Mouse (Mus musculus): Measurements from ENCODE around the gene Mtmr4. TPM values are rescaled to one million over a fixed set of nuclear protein-coding genes. Genes with fewer than 3 reads are reported as not detected.

The Mtmr4 gene
- polyA plus RNA-seq, 1 experiment from 2014 or later: 54.9 TPM

DNA sequence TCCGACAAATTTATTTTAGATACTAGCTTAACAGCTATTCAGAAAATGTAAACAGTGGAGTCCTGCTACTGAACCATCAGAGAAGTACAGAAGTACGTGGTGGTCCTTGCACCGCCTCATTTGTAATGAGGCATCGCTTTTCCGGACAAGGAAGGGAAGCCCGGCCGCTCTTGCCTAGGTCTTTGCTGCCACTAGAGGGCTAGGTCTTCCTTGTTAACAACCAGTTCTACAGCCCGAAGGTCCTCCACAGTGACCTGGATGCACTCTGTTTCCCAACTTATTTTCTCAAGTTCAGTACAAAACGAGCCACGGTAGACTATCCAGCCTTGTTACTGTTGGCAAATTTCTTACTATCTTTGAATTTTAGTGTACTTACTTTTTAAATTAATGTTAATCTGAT lies 37.9 kb downstream of the Mtmr4 start:
- H3K27ac ChIP-seq: no peak overlapping the region
- no peak overlapping the region for H3K4me2 ChIP-seq (replicated peaks)
- no peaks in the 10 kb centered on the region for H3K9me3 ChIP-seq
- H3K9ac ChIP-seq: no peak overlapping the region
- H3K36me3 ChIP-seq: peaks cover 12% of the 10 kb centered on the region
- ATAC-seq (ENCODE audit: insufficient number of reproducible peaks, insufficient read depth, low FRiP score, low TSS enrichment): no peak
- H3K4me1 ChIP-seq: 0 out of 2 replicates have a peak, but pooled peaks cover 3% of the 10 kb centered on the region
- H3K4me3 ChIP-seq: no peak overlapping the region
- WGBS: 39% methylated on average over 10 of the region's 10 CpGs
- no peaks in the 10 kb centered on the region for H3K27me3 ChIP-seq

DNA sequence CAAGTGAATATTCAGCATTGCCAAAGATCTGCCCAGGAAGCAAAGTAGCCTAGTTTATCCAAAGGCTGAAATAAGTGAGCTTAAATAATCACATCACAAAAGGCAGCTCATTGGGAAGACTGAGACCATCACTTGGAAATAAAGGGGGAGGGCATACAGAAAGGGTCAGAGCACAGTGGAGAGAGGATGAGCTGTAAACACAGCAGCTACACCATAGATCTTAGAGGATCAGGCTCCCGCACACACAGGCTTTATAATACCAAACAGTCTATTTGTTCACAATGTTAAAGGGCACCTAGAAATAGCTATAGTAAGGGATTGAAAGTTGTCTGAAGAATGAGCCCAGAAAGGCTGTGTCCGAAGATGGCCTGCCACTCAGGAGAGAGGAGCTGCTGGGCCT lies 46.8 kb downstream of the Mtmr4 start:
- no peaks in the 10 kb centered on the region for H3K9me3 ChIP-seq
- no peak for ATAC-seq (ENCODE audit: insufficient number of reproducible peaks, insufficient read depth, low FRiP score, low TSS enrichment)
- peak overlapping the region; percentile 80 for H3K4me2 ChIP-seq (replicated peaks)
- 13% methylated on average over 2 of the region's 2 CpGs for WGBS
- H3K9ac ChIP-seq: peak overlapping the region; percentile 72
- no peak overlapping the region for H3K27ac ChIP-seq
- peaks cover 10% of the 10 kb centered on the region; the same call in 1 of the 2 replicates for H3K4me1 ChIP-seq
- no peaks in the 10 kb centered on the region for H3K36me3 ChIP-seq
- no peaks in the 10 kb centered on the region for H3K27me3 ChIP-seq
- peak overlapping the region; percentile 43 for H3K4me3 ChIP-seq

DNA sequence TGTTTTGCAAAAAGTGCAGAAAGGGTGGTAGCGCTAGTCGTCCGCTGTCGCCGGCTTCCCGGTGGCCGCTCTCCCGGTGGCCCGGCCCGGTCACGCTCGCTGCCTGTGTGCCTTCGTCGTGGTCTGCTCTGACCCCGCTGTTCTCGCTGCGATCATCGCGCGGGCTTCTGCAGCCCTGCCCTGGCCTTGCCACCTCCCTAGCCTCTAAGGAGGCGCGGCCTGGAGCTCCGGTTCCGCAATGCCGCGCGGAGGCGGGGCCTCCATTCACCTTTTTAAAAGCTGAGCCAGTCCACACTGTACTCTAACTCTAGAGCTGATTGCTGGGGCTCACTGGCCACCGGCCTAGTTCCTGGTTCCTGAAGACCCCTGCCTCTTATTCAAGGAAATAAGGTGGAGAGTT lies 47.2 kb downstream of the Mtmr4 start:
- WGBS: 2% methylated on average over 29 of the region's 29 CpGs
- Histone ChIP-seq H3K4me2 (replicated peaks) (peak overlapping the region; percentile 80), H3K9ac (peak overlapping the region; percentile 72), H3K4me3 (peak overlapping the region; percentile 43), H3K4me1 (peaks cover 10% of the 10 kb centered on the region; the same call in 1 of the 2 replicates), H3K36me3 (no peaks in the 10 kb centered on the region), H3K27ac (no peak overlapping the region), H3K9me3 (no peaks in the 10 kb centered on the region), H3K27me3 (no peaks in the 10 kb centered on the region)
- ATAC-seq (ENCODE audit: insufficient number of reproducible peaks, insufficient read depth, low FRiP score, low TSS enrichment): 0 out of 2 replicates have a peak, but pooled peaks have one; percentile 56

DNA sequence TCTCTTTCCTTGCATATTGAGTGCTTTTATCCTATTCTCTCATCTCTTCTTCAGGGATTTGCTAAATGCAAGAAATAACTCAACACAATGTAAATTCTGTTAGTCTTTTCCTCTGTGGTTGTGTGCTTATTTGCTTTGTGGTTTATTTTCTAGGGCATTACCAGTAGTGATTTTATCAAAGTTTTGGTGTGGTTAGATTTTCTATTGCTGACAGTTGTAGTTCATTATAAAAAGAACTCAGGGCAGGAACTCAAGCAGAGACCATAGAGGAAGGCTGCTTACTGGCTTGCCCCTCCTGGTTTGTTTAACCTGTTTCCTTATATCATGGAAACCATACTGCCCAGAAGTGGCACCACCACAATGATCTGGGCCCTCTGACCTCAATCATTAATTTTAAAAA lies 50.9 kb downstream of the Mtmr4 start:
- Histone ChIP-seq H3K4me1 (peaks cover 10% of the 10 kb centered on the region; the same call in 1 of the 2 replicates), H3K27ac (no peak overlapping the region), H3K4me3 (no peak overlapping the region), H3K4me2 (replicated peaks) (no peak overlapping the region), H3K9me3 (no peaks in the 10 kb centered on the region), H3K36me3 (no peaks in the 10 kb centered on the region), H3K9ac (no peak overlapping the region), H3K27me3 (no peaks in the 10 kb centered on the region)
- ATAC-seq (ENCODE audit: insufficient number of reproducible peaks, insufficient read depth, low FRiP score, low TSS enrichment): no peak

DNA sequence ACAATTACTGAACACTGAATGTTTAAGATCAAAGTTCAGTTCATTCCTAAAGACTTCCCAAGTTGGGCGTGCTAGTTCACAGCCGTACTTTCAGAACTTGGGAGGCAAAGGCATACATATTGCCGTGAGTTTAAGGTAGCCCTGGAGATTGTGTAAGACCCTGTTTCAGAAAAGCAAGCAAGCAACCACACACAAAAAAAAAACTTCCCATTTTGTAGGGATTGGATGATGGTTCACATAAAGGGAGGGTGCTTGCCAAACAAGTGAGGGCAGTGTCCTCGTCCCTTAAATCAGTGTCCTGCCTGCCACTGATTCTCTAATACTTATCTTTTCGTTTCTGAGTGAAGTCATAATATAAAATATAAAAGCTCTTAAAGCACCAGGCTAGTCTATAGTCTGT lies 62.7 kb downstream of the Mtmr4 start:
- ATAC-seq (ENCODE audit: insufficient number of reproducible peaks, insufficient read depth, low FRiP score, low TSS enrichment): no peak
- Histone ChIP-seq H3K4me3 (no peak overlapping the region), H3K27ac (no peak overlapping the region), H3K9ac (no peak overlapping the region), H3K9me3 (no peaks in the 10 kb centered on the region), H3K4me1 (no peaks in the 10 kb centered on the region), H3K4me2 (replicated peaks) (no peak overlapping the region), H3K27me3 (no peaks in the 10 kb centered on the region), H3K36me3 (no peaks in the 10 kb centered on the region)
- WGBS: 78% methylated on average over 5 of the region's 5 CpGs

DNA sequence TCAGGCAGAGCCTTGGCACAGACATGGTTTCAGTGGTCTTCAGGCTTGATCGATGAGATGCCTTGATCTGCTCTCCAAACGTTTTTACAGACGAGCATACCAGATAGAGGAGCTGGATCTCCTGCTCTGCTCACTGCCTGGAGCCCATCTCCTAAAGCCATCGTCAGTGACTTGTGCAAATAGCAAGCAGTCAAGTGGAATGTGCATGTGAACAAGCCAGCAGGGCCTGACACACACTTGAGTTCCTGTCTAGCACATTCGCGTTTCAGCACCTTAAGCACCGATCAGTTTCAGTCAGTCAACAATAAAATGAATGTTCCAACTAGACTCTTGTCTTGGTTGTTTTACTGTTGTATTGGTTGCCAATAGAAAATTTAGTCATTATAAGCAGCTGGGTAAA lies 67.3 kb downstream of the Mtmr4 start:
- H3K36me3 ChIP-seq: no peaks in the 10 kb centered on the region
- WGBS: 76% methylated on average over 7 of the region's 7 CpGs
- H3K4me2 ChIP-seq (replicated peaks): no peak overlapping the region
- no peak overlapping the region for H3K27ac ChIP-seq
- no peaks in the 10 kb centered on the region for H3K9me3 ChIP-seq
- H3K4me3 ChIP-seq: no peak overlapping the region
- no peaks in the 10 kb centered on the region for H3K4me1 ChIP-seq
- peaks cover 4% of the 10 kb centered on the region; the same call in 1 of the 2 replicates for H3K27me3 ChIP-seq
- H3K9ac ChIP-seq: no peak overlapping the region
- ATAC-seq (ENCODE audit: insufficient number of reproducible peaks, insufficient read depth, low FRiP score, low TSS enrichment): no peak

DNA sequence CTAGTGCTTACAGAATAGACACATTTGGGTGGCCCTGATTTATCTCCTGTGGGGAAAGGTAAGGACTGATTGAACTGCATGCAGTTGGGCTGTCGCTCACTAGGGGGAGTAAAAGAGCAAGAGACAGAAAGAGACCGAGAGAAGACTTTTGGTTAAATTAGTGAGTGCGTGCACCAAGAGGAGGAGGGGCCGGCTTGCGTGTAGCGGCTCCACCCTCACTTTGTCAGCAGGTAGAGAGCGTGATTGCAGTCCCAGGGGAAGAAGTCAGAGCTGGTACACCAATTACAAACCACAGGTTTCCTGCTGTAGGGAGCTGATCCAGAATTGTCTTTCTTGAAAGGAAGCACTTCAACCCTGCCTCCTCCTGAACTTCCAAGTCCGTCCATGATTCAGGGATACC lies 70.4 kb downstream of the Mtmr4 start, which contains the start of gene Rnf43:
Gene Rnf43, plus strand, starts transcription at position 316 of the 400 bp plus-strand sequence.
- H3K36me3 ChIP-seq: no peaks in the 10 kb centered on the region
- H3K4me2 ChIP-seq (replicated peaks): peak within 1 kb of the TSS; percentile 62
- 0% methylated on average over 8 of the region's 8 CpGs for WGBS
- H3K4me3 ChIP-seq: peak within 1 kb of the TSS; percentile 38
- no peak within 1 kb of the TSS for H3K27ac ChIP-seq
- H3K27me3 ChIP-seq: peaks cover 9% of the 10 kb centered on the region
- no peaks in the 10 kb centered on the region for H3K9me3 ChIP-seq
- H3K4me1 ChIP-seq: no peaks in the 10 kb centered on the region
- H3K9ac ChIP-seq: peak within 1 kb of the TSS; percentile 25; the same call in 1 of the 2 replicates
- 0 out of 2 replicates have a peak, but pooled peaks have one; percentile 35 for ATAC-seq (ENCODE audit: insufficient number of reproducible peaks, insufficient read depth, low FRiP score, low TSS enrichment)

DNA sequence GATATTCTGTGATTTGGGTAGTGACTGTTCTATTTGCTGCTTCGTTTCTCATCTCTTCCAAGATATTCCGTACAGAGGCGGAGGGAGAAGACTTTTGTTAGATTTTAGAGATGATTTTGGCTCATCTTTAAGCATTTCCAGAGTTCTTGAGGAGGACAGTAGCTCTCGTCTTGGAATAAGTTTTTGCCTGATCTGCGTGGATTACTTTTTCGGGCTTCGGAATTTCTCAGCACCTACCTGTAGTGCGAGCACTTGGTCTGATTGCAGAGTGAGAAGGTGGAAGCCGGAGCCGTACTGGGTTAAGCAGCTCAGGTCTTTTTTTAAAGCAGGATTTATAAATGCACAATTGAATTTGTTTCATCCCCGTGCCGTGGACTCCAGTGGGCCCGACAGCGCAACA lies 70.9 kb downstream of the Mtmr4 start:
- 13% methylated on average over 14 of the region's 14 CpGs for WGBS
- H3K27ac ChIP-seq: no peak overlapping the region
- H3K4me2 ChIP-seq (replicated peaks): peak overlapping the region; percentile 62
- peaks cover 9% of the 10 kb centered on the region for H3K27me3 ChIP-seq
- no peak for ATAC-seq (ENCODE audit: insufficient number of reproducible peaks, insufficient read depth, low FRiP score, low TSS enrichment)
- peak overlapping the region; percentile 38 for H3K4me3 ChIP-seq
- H3K4me1 ChIP-seq: no peaks in the 10 kb centered on the region
- H3K9ac ChIP-seq: peak overlapping the region; percentile 25; the same call in 1 of the 2 replicates
- no peaks in the 10 kb centered on the region for H3K36me3 ChIP-seq
- H3K9me3 ChIP-seq: no peaks in the 10 kb centered on the region

DNA sequence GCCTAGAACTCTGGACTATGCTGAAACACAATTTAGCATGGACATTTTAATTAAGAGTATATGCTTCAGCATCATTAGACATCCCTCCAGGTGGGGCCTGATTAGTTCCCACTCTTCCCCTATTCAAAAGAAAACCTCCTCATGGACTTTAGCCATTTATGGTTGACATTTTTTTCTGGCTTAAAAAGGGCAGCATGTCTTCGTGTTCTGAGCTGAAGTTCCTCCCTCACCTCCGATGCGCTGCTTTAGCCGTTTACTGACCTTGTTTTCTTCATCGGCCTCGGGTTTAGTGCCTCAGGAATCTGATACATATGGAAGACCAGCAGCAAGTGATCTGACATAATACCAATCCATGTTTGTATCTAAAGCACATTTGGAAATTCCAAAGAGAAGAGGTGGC lies 72.0 kb downstream of the Mtmr4 start:
- 67% methylated on average over 6 of the region's 6 CpGs for WGBS
- no peak overlapping the region for H3K27ac ChIP-seq
- H3K27me3 ChIP-seq: peaks cover 9% of the 10 kb centered on the region
- H3K4me1 ChIP-seq: no peaks in the 10 kb centered on the region
- H3K4me2 ChIP-seq (replicated peaks): peak overlapping the region; percentile 62; the same call in 1 of the 2 replicates
- no peak for ATAC-seq (ENCODE audit: insufficient number of reproducible peaks, insufficient read depth, low FRiP score, low TSS enrichment)
- H3K36me3 ChIP-seq: no peaks in the 10 kb centered on the region
- peak overlapping the region; percentile 15 for H3K4me3 ChIP-seq
- H3K9ac ChIP-seq: no peak overlapping the region
- no peaks in the 10 kb centered on the region for H3K9me3 ChIP-seq

DNA sequence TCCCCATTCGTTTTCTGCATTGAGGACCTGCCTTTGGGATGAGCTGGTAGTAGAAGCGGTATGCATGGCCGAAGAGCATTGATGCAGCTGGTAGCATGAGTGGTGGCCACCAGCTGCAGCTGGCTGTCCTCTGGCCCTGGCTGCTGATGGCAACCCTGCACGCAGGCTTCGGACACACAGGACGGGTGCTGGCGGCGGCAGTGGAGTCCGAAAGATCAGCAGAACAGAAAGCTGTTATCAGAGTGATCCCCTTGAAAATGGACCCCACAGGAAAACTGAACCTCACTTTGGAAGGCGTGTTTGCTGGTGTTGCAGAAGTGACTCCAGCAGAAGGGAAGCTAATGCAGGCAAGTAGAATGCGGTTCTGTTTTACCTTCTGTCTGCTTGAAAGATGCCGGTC lies 72.6 kb downstream of the Mtmr4 start:
- Histone ChIP-seq H3K4me2 (replicated peaks) (peak overlapping the region; percentile 30), H3K9ac (no peak overlapping the region), H3K4me3 (peak overlapping the region; percentile 15)

DNA sequence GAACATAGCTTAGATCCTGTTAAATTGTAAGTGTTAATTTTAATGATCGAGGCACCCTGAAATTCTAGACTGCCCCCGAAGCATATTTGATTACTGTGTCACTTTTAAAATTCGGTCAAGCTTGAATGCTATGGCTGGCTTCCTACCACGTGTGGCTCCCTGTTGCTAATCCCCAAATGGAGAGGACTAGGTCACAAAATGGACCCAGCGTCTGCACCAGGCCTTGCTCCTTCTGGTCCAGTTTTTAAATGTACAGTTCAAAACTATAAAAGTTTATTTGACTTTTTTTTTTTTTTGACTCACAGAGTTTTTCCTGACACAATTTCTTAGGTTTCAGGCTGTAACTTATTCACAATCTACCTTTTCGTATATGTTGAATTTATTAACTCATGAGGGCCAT lies 73.3 kb downstream of the Mtmr4 start:
- no peaks in the 10 kb centered on the region for H3K9me3 ChIP-seq
- 68% methylated on average over 6 of the region's 6 CpGs for WGBS
- H3K4me3 ChIP-seq: no peak overlapping the region
- no peaks in the 10 kb centered on the region for H3K4me1 ChIP-seq
- no peak overlapping the region for H3K27ac ChIP-seq
- ATAC-seq (ENCODE audit: insufficient number of reproducible peaks, insufficient read depth, low FRiP score, low TSS enrichment): no peak
- H3K36me3 ChIP-seq: no peaks in the 10 kb centered on the region
- H3K4me2 ChIP-seq (replicated peaks): no peak overlapping the region
- H3K9ac ChIP-seq: no peak overlapping the region
- H3K27me3 ChIP-seq: peaks cover 9% of the 10 kb centered on the region

More for the DNA sequence above, 72.6 kb downstream of the Mtmr4 start:
- 74% methylated on average over 12 of the region's 12 CpGs for WGBS
- Histone ChIP-seq H3K36me3 (no peaks in the 10 kb centered on the region), H3K27ac (no peak overlapping the region), H3K4me1 (no peaks in the 10 kb centered on the region), H3K9me3 (no peaks in the 10 kb centered on the region), H3K27me3 (peaks cover 9% of the 10 kb centered on the region)
- ATAC-seq (ENCODE audit: insufficient number of reproducible peaks, insufficient read depth, low FRiP score, low TSS enrichment): no peak

DNA sequence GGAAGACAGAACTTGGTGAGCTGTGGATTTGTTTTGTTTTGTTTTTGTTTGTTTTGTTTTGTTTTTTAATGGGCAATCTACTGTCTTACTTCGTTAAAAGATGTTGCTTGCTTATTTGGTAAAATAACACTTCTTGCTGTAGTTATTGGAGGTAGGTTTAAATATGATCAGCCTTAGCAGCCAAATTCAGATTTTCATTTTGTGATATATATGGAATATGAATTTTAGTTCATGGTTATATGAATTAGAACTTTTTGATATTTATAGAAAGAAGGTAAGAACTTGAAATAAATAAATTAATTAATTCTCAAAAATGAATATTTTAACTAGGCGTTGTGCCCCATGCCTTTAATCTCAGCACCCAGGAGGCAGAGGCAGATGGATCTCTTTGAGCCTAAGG lies 73.7 kb downstream of the Mtmr4 start:
- no peak for ATAC-seq (ENCODE audit: insufficient number of reproducible peaks, insufficient read depth, low FRiP score, low TSS enrichment)
- no peak overlapping the region for H3K27ac ChIP-seq
- H3K4me2 ChIP-seq (replicated peaks): peak overlapping the region; percentile 22; the same call in 1 of the 2 replicates
- H3K27me3 ChIP-seq: peaks cover 9% of the 10 kb centered on the region
- H3K4me1 ChIP-seq: no peaks in the 10 kb centered on the region
- no peaks in the 10 kb centered on the region for H3K9me3 ChIP-seq
- H3K9ac ChIP-seq: no peak overlapping the region
- no peaks in the 10 kb centered on the region for H3K36me3 ChIP-seq
- 76% methylated on average over 2 of the region's 2 CpGs for WGBS
- no peak overlapping the region for H3K4me3 ChIP-seq

All from embryonic facial prominence, embryonic 12.5 days (tissue).